Mouse (Mus musculus): ENCODE data around the gene Plch1.

The Plch1 gene

GRCm38 (mm10) chr3:63862716-63863115 lies 36.6 kb downstream of the Plch1 start:
- no peak for DNase-seq (ENCODE audit: low spot score in 2 of 2)

GRCm38 (mm10) chr3:63852828-63853227 lies 46.4 kb downstream of the Plch1 start:
- no peak for DNase-seq (ENCODE audit: low spot score in 2 of 2)

GRCm38 (mm10) chr3:63851125-63851698 lies 48.1 kb downstream of the Plch1 start:
- no peak for DNase-seq (ENCODE audit: low spot score in 2 of 2)

- no peak for DNase-seq (ENCODE audit: low spot score in 2 of 2)
These were observed 49.4 kb downstream of the Plch1 start for GRCm38 (mm10) chr3:63849765-63850346.

GRCm38 (mm10) chr3:63844141-63844540 lies 55.1 kb downstream of the Plch1 start:
- DNase-seq (ENCODE audit: low spot score in 2 of 2): no peak

GRCm38 (mm10) chr3:63842436-63842835 lies 56.8 kb downstream of the Plch1 start:
- DNase-seq (ENCODE audit: low spot score in 2 of 2): no peak

- no peak for DNase-seq (ENCODE audit: low spot score in 2 of 2)
These were observed 61.5 kb downstream of the Plch1 start for GRCm38 (mm10) chr3:63837750-63838149.

GRCm38 (mm10) chr3:63836937-63837632 lies 62.2 kb downstream of the Plch1 start:
- no peak for DNase-seq (ENCODE audit: low spot score in 2 of 2)

- no peak for DNase-seq (ENCODE audit: low spot score in 2 of 2)
These were observed 63.5 kb downstream of the Plch1 start for GRCm38 (mm10) chr3:63835816-63836215.

GRCm38 (mm10) chr3:63823874-63824400 lies 75.3 kb downstream of the Plch1 start:
- DNase-seq (ENCODE audit: low spot score in 2 of 2): no peak

- no peak for DNase-seq (ENCODE audit: low spot score in 2 of 2)
These were observed 76.6 kb downstream of the Plch1 start for GRCm38 (mm10) chr3:63822631-63823030.

GRCm38 (mm10) chr3:63815131-63815530 lies 84.1 kb downstream of the Plch1 start:
- DNase-seq (ENCODE audit: low spot score in 2 of 2): no peak

GRCm38 (mm10) chr3:63814203-63814602 lies 85.1 kb downstream of the Plch1 start:
- no peak for DNase-seq (ENCODE audit: low spot score in 2 of 2)

- DNase-seq (ENCODE audit: low spot score in 2 of 2): no peak
These were observed 92.4 kb downstream of the Plch1 start for GRCm38 (mm10) chr3:63806906-63807305.

- no peak for DNase-seq (ENCODE audit: low spot score in 2 of 2)
These were observed 93.8 kb downstream of the Plch1 start for GRCm38 (mm10) chr3:63805496-63805895.

GRCm38 (mm10) chr3:63800685-63801084 lies 98.6 kb downstream of the Plch1 start:
- DNase-seq (ENCODE audit: low spot score in 2 of 2): no peak

GRCm38 (mm10) chr3:63786805-63787365 lies 112.4 kb downstream of the Plch1 start:
- no peak for DNase-seq (ENCODE audit: low spot score in 2 of 2)

- DNase-seq (ENCODE audit: low spot score in 2 of 2): no peak
These were observed 126.5 kb downstream of the Plch1 start for GRCm38 (mm10) chr3:63772617-63773305.

GRCm38 (mm10) chr3:63760821-63761220 lies 138.5 kb downstream of the Plch1 start:
- DNase-seq (ENCODE audit: low spot score in 2 of 2): no peak

GRCm38 (mm10) chr3:63740073-63740472 lies 159.2 kb downstream of the Plch1 start:
- no peak for DNase-seq (ENCODE audit: low spot score in 2 of 2)

- DNase-seq (ENCODE audit: low spot score in 2 of 2): no peak
These were observed 170.9 kb downstream of the Plch1 start for GRCm38 (mm10) chr3:63728325-63728724.
